Mouse (Mus musculus) urinary bladder, postnatal 10 days (tissue): ENCODE measurements around the gene Cnnm2.

Source experiments
- DNase-seq: peaks from one replicate; pipeline ENCODE4 v3.0.0; 2022; ENCODE audit warnings: low spot score

Gene Cnnm2

GRCm38 (mm10) chr19:46929044-46929587 lies 167.7 kb downstream of the Cnnm2 start:
- peak; percentile 20 for DNase-seq
